Mouse (Mus musculus) MEL (cell line): ENCODE measurements around the gene Pitx2.

Source experiments
- CTCF ChIP-seq, 3 experiments: IDR thresholded peaks in 2 of 3; conservative IDR thresholded peaks in 1 of 3; 2 replicates each; pipeline ENCODE4 v1.5.1; 2011 to 2012; ENCODE audit warnings: low read length in 3 of 3, low read depth in 2 of 3, mild to moderate bottlenecking in 2 of 3, improper control_type of control experiment in 1 of 3, inconsistent platforms in 1 of 3, mixed read lengths in 1 of 3, moderate library complexity in 1 of 3; ENCODE audit not compliant: control insufficient read depth in 1 of 3, insufficient read depth in 1 of 3, poor library complexity in 1 of 3, severe bottlenecking in 1 of 3
- EP300 ChIP-seq, 2 experiments: IDR thresholded peaks; 2 replicates each; pipeline ENCODE4 v1.6.1; 2011; ENCODE audit warnings: improper control_type of control experiment in 2 of 2, low read length in 2 of 2, low read depth in 1 of 2, mild to moderate bottlenecking in 1 of 2
- HCFC1 ChIP-seq: IDR thresholded peaks from 2 replicates; pipeline ENCODE4 v1.6.1; 2012; ENCODE audit warnings: low read depth, mild to moderate bottlenecking, inconsistent platforms, low read length, improper control_type of control experiment, moderate library complexity
- POLR2A ChIP-seq, 2 experiments: IDR thresholded peaks; 2 replicates each; pipeline ENCODE4 v1.6.1; 2011 to 2012; ENCODE audit warnings: low read length in 2 of 2, mild to moderate bottlenecking in 2 of 2, control low read depth in 1 of 2, improper control_type of control experiment in 1 of 2, low read depth in 1 of 2, moderate library complexity in 1 of 2; ENCODE audit not compliant: control insufficient read depth in 1 of 2, insufficient read depth in 1 of 2, poor library complexity in 1 of 2
- RCOR1 ChIP-seq: IDR thresholded peaks from 2 replicates; pipeline ENCODE4 v1.6.1; 2012; ENCODE audit warnings: low read depth, mild to moderate bottlenecking, inconsistent platforms, low read length, improper control_type of control experiment
- SMC3 ChIP-seq: IDR thresholded peaks from 2 replicates; pipeline ENCODE4 v1.6.1; 2011; ENCODE audit warnings: low read depth, low read length, improper control_type of control experiment
- TAL1 ChIP-seq: IDR thresholded peaks from 2 replicates; pipeline ENCODE4 v1.6.1; 2012; ENCODE audit warnings: mild to moderate bottlenecking, inconsistent platforms, low read length, moderate library complexity, mixed read lengths
- USF1 ChIP-seq: IDR thresholded peaks from 2 replicates; pipeline ENCODE4 v1.6.1; 2014; ENCODE audit warnings: low read depth, mild to moderate bottlenecking, inconsistent platforms, low read length, improper control_type of control experiment, moderate library complexity
- ZC3H11A ChIP-seq: IDR thresholded peaks from 2 replicates; pipeline ENCODE4 v1.6.1; 2012; ENCODE audit warnings: low read depth, mild to moderate bottlenecking, inconsistent platforms, low read length, improper control_type of control experiment
- ZMIZ1 ChIP-seq: IDR thresholded peaks from 2 replicates; pipeline ENCODE4 v1.6.1; 2012; ENCODE audit warnings: low read depth, mild to moderate bottlenecking, inconsistent platforms, low read length, improper control_type of control experiment, moderate library complexity

DNA sequence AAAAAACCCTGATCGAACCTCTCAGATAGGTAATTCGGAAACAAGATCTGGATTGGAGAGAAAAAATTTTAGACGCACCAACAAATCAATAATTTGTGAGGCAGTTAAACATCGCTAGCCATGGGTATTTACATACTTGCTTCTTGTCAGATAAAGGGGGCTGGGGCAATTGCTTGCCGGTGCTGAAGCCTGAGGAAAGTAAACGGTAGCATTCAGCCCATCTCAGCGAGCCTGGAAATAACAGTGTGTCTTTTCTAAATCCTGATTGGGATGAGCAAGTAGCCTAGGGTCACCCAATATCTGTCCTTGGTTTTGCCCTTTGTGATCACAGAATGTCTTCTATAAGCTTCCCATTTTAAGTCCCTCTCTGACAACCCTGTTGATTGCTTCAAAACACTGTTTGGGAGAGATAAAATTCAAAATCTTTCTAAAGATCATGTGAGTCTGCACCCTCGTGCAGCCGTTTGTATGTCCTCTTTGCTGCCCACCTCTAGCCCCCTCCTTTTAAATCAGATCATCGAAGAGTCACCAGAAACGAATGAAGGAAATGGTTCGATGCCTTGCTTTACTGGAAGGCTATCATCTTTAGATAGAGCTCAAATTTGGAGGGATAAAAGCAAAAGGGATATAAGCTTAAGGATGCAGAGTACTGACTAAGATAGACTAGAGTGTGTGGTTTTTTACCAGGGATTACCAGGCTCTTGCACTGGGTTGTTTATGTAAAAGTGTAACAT, 3.7 kb upstream of the Pitx2 start:
- TF ChIP-seq CTCF (IDR thresholded peaks at IDR 0.05 in 2 of 3, conservative IDR thresholded peaks at IDR 0.05 in 1 of 3; ENCODE audit: control insufficient read depth in 1 of 3, insufficient read depth in 1 of 3, low read depth in 2 of 3, low read length in 3 of 3, poor library complexity in 1 of 3, severe bottlenecking in 1 of 3), result no peak
- TF ChIP-seq HCFC1, result no peak
- TF ChIP-seq USF1, result no peak
- no peak for TF ChIP-seq EP300 (IDR thresholded peaks at IDR 0.05; ENCODE audit: low read depth in 1 of 2, low read length in 2 of 2)
- no peak for TF ChIP-seq POLR2A (IDR thresholded peaks at IDR 0.05; ENCODE audit: control insufficient read depth in 1 of 2, insufficient read depth in 1 of 2, low read depth in 1 of 2, low read length in 2 of 2, poor library complexity in 1 of 2)
- no peak for TF ChIP-seq SMC3
- no peak for TF ChIP-seq ZC3H11A
- TF ChIP-seq ZMIZ1, result no peak
- no peak for TF ChIP-seq TAL1
- TF ChIP-seq RCOR1, result no peak
